Mouse (Mus musculus) ES-Bruce4 (cell line): Measurements from ENCODE around the gene Tsx. TPM values are rescaled to one million over a fixed set of nuclear protein-coding genes. Genes with fewer than 3 reads are reported as not detected.

Source experiments
- H3K27ac ChIP-seq: 2 replicates; pipeline ENCODE4 v1.5.1; 2012; ENCODE audit warnings: low read length, inconsistent platforms; ENCODE audit not compliant: insufficient read depth
- H3K27me3 ChIP-seq: 2 replicates; pipeline ENCODE4 v1.6.1; 2012; ENCODE audit warnings: mild to moderate bottlenecking, low read length, inconsistent platforms; ENCODE audit not compliant: control insufficient read depth, poor library complexity, insufficient read depth, severe bottlenecking
- H3K36me3 ChIP-seq: 2 replicates; pipeline ENCODE4 v1.6.1; 2012; ENCODE audit warnings: inconsistent platforms, mild to moderate bottlenecking, low read length, moderate library complexity; ENCODE audit not compliant: control insufficient read depth, poor library complexity, insufficient read depth, severe bottlenecking
- H3K4me1 ChIP-seq: one replicate; pipeline ENCODE4 v1.8.1; 2011; ENCODE audit warnings: low read length; ENCODE audit not compliant: control insufficient read depth, insufficient read depth
- H3K4me3 ChIP-seq: 2 replicates; pipeline ENCODE4 v1.5.1; 2011; ENCODE audit warnings: low read depth, mild to moderate bottlenecking, low read length
- H3K9ac ChIP-seq: 2 replicates; pipeline ENCODE4 v1.6.1; 2012; ENCODE audit warnings: low read depth, mild to moderate bottlenecking, inconsistent platforms; ENCODE audit not compliant: poor library complexity, severe bottlenecking
- H3K9me3 ChIP-seq: replicated peaks from 2 replicates; pipeline ENCODE4 v1.6.1; 2012; ENCODE audit warnings: mild to moderate bottlenecking, low read length, inconsistent platforms; ENCODE audit not compliant: control insufficient read depth, poor library complexity, insufficient read depth, severe bottlenecking
- CTCF ChIP-seq: IDR thresholded peaks from one replicate; pipeline ENCODE4 v1.8.1; 2011; ENCODE audit warnings: low read depth, low read length
- EP300 ChIP-seq: IDR thresholded peaks from 2 replicates; pipeline ENCODE4 v1.6.1; 2011; ENCODE audit warnings: low read depth, low read length; ENCODE audit not compliant: insufficient read depth
- POLR2A ChIP-seq: IDR thresholded peaks from one replicate; pipeline ENCODE4 v1.8.1; 2011; ENCODE audit warnings: low read length; ENCODE audit not compliant: insufficient read depth
- polyA plus RNA-seq: library from polyadenylated mRNA; stranded (reverse); fragments of >200 nt; gene quantifications from 2 replicates; pipeline ENCODE4 v1.2.4, GENCODE M21; 2011; ENCODE audit warnings: low read depth; ENCODE audit not compliant: missing spikeins, insufficient read depth, insufficient read length

The Tsx gene
- polyA plus RNA-seq, 1 experiment, result 0.75 TPM

DNA sequence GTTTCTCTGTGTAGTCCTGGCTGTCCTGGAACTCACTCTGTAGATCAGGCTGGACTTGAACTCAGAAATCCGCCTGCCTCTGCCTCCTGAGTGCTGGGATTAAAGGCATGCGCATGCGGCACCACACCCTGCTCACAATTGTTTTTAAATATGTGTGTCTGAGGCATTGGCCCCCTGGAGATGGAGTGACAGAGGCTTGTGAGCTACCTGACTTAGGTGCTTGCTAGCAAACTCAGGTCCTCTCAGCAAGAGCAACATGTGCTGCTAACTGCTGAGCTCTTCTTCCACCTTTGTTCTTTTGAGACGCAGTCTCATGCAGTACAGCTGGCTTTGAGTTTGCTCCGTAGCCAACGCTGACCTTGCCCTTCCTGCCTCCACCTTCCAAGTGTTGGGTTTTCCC is 38.5 kb downstream of the Tsx start:
- no peaks in the 10 kb centered on the region; the same call in 1 of the 2 replicates for H3K36me3 ChIP-seq
- no peak overlapping the region for H3K27ac ChIP-seq
- TF ChIP-seq POLR2A, result no peak
- TF ChIP-seq EP300, result no peak
- no peak for TF ChIP-seq CTCF
- H3K9me3 ChIP-seq, result no peaks in the 10 kb centered on the region
- H3K4me3 ChIP-seq, result no peak overlapping the region
- H3K9ac ChIP-seq, result no peak overlapping the region
- H3K27me3 ChIP-seq, result no peaks in the 10 kb centered on the region
- H3K4me1 ChIP-seq, result no peaks in the 10 kb centered on the region

DNA sequence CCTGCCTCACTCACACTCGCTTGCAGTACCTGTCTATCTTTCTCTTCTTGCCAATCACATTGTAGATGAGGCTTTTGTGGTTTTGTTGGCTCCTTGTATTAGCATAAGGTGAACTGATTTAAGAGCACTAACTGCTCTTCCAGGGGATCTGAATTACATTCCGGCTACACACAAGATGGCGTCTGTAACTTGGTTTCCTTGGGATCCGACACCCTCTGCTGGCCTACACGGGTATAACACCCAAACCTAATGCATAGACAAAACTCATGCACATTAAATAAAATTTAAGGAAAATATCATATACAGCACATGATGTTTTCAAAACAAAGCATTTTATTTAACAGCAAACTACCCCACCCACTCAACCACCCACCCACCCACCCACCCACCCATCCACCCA is 45.8 kb downstream of the Tsx start:
- H3K27me3 ChIP-seq, result no peaks in the 10 kb centered on the region
- TF ChIP-seq EP300 (no peak), CTCF (no peak), POLR2A (no peak)
- no peak overlapping the region for H3K9ac ChIP-seq
- no peak overlapping the region for H3K27ac ChIP-seq
- no peak overlapping the region for H3K4me3 ChIP-seq
- 0 out of 2 replicates have a peak, but pooled peaks cover 2% of the 10 kb centered on the region for H3K36me3 ChIP-seq
- peaks cover 1% of the 10 kb centered on the region for H3K4me1 ChIP-seq
- no peaks in the 10 kb centered on the region for H3K9me3 ChIP-seq

- Histone ChIP-seq H3K27ac (no peak overlapping the region), H3K4me1 (peaks cover 1% of the 10 kb centered on the region), H3K9me3 (no peaks in the 10 kb centered on the region), H3K27me3 (no peaks in the 10 kb centered on the region), H3K4me3 (no peak overlapping the region), H3K9ac (no peak overlapping the region), H3K36me3 (no peaks in the 10 kb centered on the region)
- TF ChIP-seq POLR2A, result no peak
- TF ChIP-seq CTCF, result no peak
- no peak for TF ChIP-seq EP300
Measured at GRCm38 (mm10) chrX:103468998-103469397, 54.7 kb downstream of the Tsx start.

GRCm38 (mm10) chrX:103472346-103472745 is 58.1 kb downstream of the Tsx start:
- H3K4me3 ChIP-seq, result no peak overlapping the region
- no peak overlapping the region for H3K9ac ChIP-seq
- H3K4me1 ChIP-seq, result peaks cover 1% of the 10 kb centered on the region
- no peaks in the 10 kb centered on the region for H3K9me3 ChIP-seq
- H3K27me3 ChIP-seq, result no peaks in the 10 kb centered on the region
- H3K27ac ChIP-seq, result no peak overlapping the region
- TF ChIP-seq EP300 (no peak), POLR2A (no peak), CTCF (no peak)
- H3K36me3 ChIP-seq, result no peaks in the 10 kb centered on the region; the same call in 1 of the 2 replicates

Other genes with a start within 250 kb of the Tsx start
- gene Nap1l2, start 227.8 kb upstream of the Tsx start, polyA plus RNA-seq, result 4.5 and 4.7 TPM in 2 replicates
- 1.2 and 1.5 TPM in 2 replicates for gene Cdx4, start 93.1 kb upstream of the Tsx start, polyA plus RNA-seq
- 9.2 and 9.8 TPM in 2 replicates for gene Chic1, start 58.0 kb upstream of the Tsx start, polyA plus RNA-seq
- not detected in 2 replicates for gene Gm26992, start 7.5 kb downstream of the Tsx start, polyA plus RNA-seq
- not detected in 2 replicates for gene Zcchc13, start 216.1 kb downstream of the Tsx start, polyA plus RNA-seq